Mouse (Mus musculus) embryo, embryonic 11 days (tissue): Measurements from ENCODE around the gene Depdc7.

Experiments used
- DNase-seq: peaks from one replicate; pipeline ENCODE4 v3.0.0-alpha.2; 2015

Depdc7 gene

GRCm38 (mm10) chr2:104714254-104714691 is 28.4 kb downstream of the Depdc7 start:
- DNase-seq = peak; percentile 10

- no peak for DNase-seq
Observed at GRCm38 (mm10) chr2:104712486-104712809, 30.2 kb downstream of the Depdc7 start.

GRCm38 (mm10) chr2:104711585-104712485 is 30.8 kb downstream of the Depdc7 start, which contains the start of gene Tcp11l1:
Gene Tcp11l1 (minus strand): TSS chr2:104712169.
- DNase-seq = peak; percentile 84

- DNase-seq = peak; percentile 33
Observed at GRCm38 (mm10) chr2:104710670-104711370, 31.9 kb downstream of the Depdc7 start.

- DNase-seq = no peak
Observed at GRCm38 (mm10) chr2:104709786-104710337, 32.8 kb downstream of the Depdc7 start.

- no peak for DNase-seq
Observed at GRCm38 (mm10) chr2:104704355-104704754, 38.3 kb downstream of the Depdc7 start.

GRCm38 (mm10) chr2:104703158-104703557 is 39.5 kb downstream of the Depdc7 start:
- DNase-seq = no peak

GRCm38 (mm10) chr2:104699659-104700058 is 43.0 kb downstream of the Depdc7 start:
- DNase-seq = no peak

- no peak for DNase-seq
Observed at GRCm38 (mm10) chr2:104692551-104692950, 50.1 kb downstream of the Depdc7 start.

- no peak for DNase-seq
Observed at GRCm38 (mm10) chr2:104690720-104691119, 52.0 kb downstream of the Depdc7 start.

- no peak for DNase-seq
Observed at GRCm38 (mm10) chr2:104688724-104689123, 54.0 kb downstream of the Depdc7 start.

GRCm38 (mm10) chr2:104688321-104688720 is 54.4 kb downstream of the Depdc7 start:
- no peak for DNase-seq

GRCm38 (mm10) chr2:104687261-104687660 is 55.4 kb downstream of the Depdc7 start:
- no peak for DNase-seq

GRCm38 (mm10) chr2:104685418-104685817 is 57.3 kb downstream of the Depdc7 start:
- DNase-seq = peak; percentile 84

- DNase-seq = no peak
Observed at GRCm38 (mm10) chr2:104684771-104685170, 57.9 kb downstream of the Depdc7 start.

- DNase-seq = no peak
Observed at GRCm38 (mm10) chr2:104677326-104677725, 65.4 kb downstream of the Depdc7 start.
